18 mouse cellular contexts compared by ENCODE assay signal in the genomic region with DNA sequence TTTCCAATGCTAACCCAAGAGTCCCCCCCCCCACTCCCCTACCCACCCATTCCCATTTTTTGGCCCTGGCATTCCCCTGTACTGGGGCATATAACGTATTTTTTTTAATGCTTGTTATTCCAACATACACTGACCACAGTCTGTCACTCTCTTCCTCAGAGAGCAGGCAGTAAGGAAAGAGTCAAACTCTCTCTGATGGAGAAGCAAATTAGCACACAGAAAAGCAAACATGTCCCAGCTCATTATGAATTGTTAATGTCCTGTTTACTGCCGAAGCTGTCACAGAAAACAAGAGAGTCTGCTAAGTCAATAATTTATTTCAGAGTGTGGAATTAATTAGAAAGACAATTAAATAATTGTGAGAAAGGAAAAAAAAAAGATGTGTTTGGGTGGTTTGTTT.
"Had no signal": no experiment of that assay in that cellular context is flagged by ENCODE, and none has a peak within 500 bp of the region (broad histone marks: within the 10 kb centered on the region; RNA-seq: fewer than 3 reads in every experiment).

No protein-coding gene starts in this region.

- H3K4me1 ChIP-seq: lung, embryonic 15.5 days; megakaryocyte, embryonic 14.5 days; midbrain, embryonic 13.5 days; midbrain, embryonic 15.5 days; neural tube, embryonic 12.5 days; stomach, embryonic 15.5 days had no signal

- H3K9me3 ChIP-seq: lung, embryonic 15.5 days; megakaryocyte, embryonic 14.5 days; midbrain, embryonic 13.5 days; midbrain, embryonic 15.5 days; neural tube, embryonic 12.5 days; stomach, embryonic 15.5 days had no signal

- H3K27ac ChIP-seq: lung, embryonic 15.5 days; macrophage; midbrain, embryonic 13.5 days; midbrain, embryonic 15.5 days; neural tube, embryonic 12.5 days; stomach, embryonic 15.5 days; stomach, postnatal 0 days had no signal

- H3K9ac ChIP-seq: liver, postnatal 0 days; lung, embryonic 15.5 days; midbrain, embryonic 13.5 days; midbrain, embryonic 15.5 days; neural tube, embryonic 12.5 days; stomach, embryonic 15.5 days had no signal

- H3K36me3 ChIP-seq: lung, embryonic 15.5 days; midbrain, embryonic 13.5 days; midbrain, embryonic 15.5 days; neural tube, embryonic 12.5 days; stomach, embryonic 15.5 days had no signal

- H3K4me2 ChIP-seq: lung, embryonic 15.5 days; midbrain, embryonic 11.5 days; midbrain, embryonic 13.5 days; midbrain, embryonic 15.5 days; neural tube, embryonic 12.5 days; stomach, embryonic 15.5 days had no signal

- ATAC-seq: liver, postnatal 0 days; lung, postnatal 0 days; midbrain, embryonic 13.5 days; midbrain, embryonic 15.5 days had no signal

- DNase-seq: liver, postnatal 0 days; lung, adult 2 months; lung, postnatal 14 days; lung, postnatal 36 days; right cerebral cortex, postnatal 14 days; thymus, adult 2 months; thymus, postnatal 25 days; thymus, postnatal 4 days had no signal

- H3K4me3 ChIP-seq: lung, embryonic 15.5 days; megakaryocyte, embryonic 14.5 days; midbrain, embryonic 13.5 days; midbrain, embryonic 15.5 days; neural tube, embryonic 12.5 days; stomach, embryonic 15.5 days had no signal

- H3K27me3 ChIP-seq: lung, embryonic 15.5 days; megakaryocyte, embryonic 14.5 days; midbrain, embryonic 13.5 days; midbrain, embryonic 15.5 days; neural tube, embryonic 12.5 days; stomach, embryonic 15.5 days had no signal
